Mouse (Mus musculus) yolk sac, embryonic 10.5 days (tissue): ENCODE results near the gene Crkl.

Experiments
- DNase-seq: peaks from one replicate; pipeline ENCODE4 v3.0.0-alpha.2; 2017; ENCODE audit warnings: low spot score

Crkl gene

GRCm38 (mm10) chr16:17528276-17528675 is 76.5 kb downstream of the Crkl start:
- DNase-seq, result no peak

- no peak for DNase-seq
Measured at GRCm38 (mm10) chr16:17529981-17530586, 78.3 kb downstream of the Crkl start.

GRCm38 (mm10) chr16:17530640-17531288 is 79.0 kb downstream of the Crkl start, which contains the start of gene Thap7:
TSS of gene Thap7 (minus strand) at chr16:17531136.
- DNase-seq, result peak; percentile 96

- no peak for DNase-seq
Measured at GRCm38 (mm10) chr16:17532271-17532670, 80.5 kb downstream of the Crkl start.

GRCm38 (mm10) chr16:17532676-17533329 is 81.0 kb downstream of the Crkl start:
- no peak for DNase-seq

- no peak for DNase-seq
Measured at GRCm38 (mm10) chr16:17536584-17536983, 84.8 kb downstream of the Crkl start.
